Mouse (Mus musculus): ENCODE measurements at regions not wholly inside any gene's neighbourhood (a gene's known extent, or its start where the extent isn't known, plus 50 kb on each side); places are given as distances from the start of the nearest gene placed in this dataset.

GRCm38 (mm10) chr1:177589656-177590055 is 140.0 kb upstream of the 1700016C15Rik start:
- H3K4me3 ChIP-seq (ENCODE audit: insufficient read depth, low read depth, low read length), result no peak overlapping the region
- H3K27ac ChIP-seq (replicated peaks; ENCODE audit: low read depth, low read length), result no peak overlapping the region
- no peaks in the 10 kb centered on the region for H3K4me1 ChIP-seq (ENCODE audit: control insufficient read depth, insufficient read depth, insufficient read length, low read length)

GRCm38 (mm10) chr1:177591742-177592141 is 137.9 kb upstream of the 1700016C15Rik start:
- H3K27ac ChIP-seq (replicated peaks; ENCODE audit: low read depth, low read length), result no peak overlapping the region
- no peak overlapping the region for H3K4me3 ChIP-seq (ENCODE audit: insufficient read depth, low read depth, low read length)
- no peaks in the 10 kb centered on the region for H3K4me1 ChIP-seq (ENCODE audit: control insufficient read depth, insufficient read depth, insufficient read length, low read length)

DNA sequence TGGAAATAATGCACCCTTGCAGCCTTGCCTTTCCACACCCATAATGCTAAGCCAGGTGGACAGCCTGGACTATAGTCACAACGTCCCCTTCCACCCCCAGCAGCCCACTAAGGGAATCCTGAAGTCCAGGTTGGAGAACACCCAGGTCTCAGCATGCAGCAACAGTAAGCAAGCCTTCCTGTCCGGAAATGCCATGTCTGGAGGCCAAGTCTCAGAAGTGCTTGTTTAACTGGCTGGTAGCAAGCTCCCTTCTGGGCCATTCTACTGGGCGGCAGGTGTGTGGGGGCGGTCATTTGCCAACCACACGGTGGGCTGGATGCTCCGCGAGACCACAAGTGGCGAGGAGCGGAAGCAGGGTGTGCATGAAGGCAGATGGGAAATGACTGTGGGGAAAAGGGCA is 137.3 kb upstream of the 1700016C15Rik start:
- no peak overlapping the region for H3K27ac ChIP-seq (replicated peaks; ENCODE audit: low read depth, low read length)
- no peak overlapping the region for H3K4me3 ChIP-seq (ENCODE audit: insufficient read depth, low read depth, low read length)
- H3K4me1 ChIP-seq (ENCODE audit: control insufficient read depth, insufficient read depth, insufficient read length, low read length), result no peaks in the 10 kb centered on the region

GRCm38 (mm10) chr1:177594341-177594740 is 135.3 kb upstream of the 1700016C15Rik start:
- no peak overlapping the region for H3K4me3 ChIP-seq (ENCODE audit: insufficient read depth, low read depth, low read length)
- H3K4me1 ChIP-seq (ENCODE audit: control insufficient read depth, insufficient read depth, insufficient read length, low read length), result no peaks in the 10 kb centered on the region
- no peak overlapping the region for H3K27ac ChIP-seq (replicated peaks; ENCODE audit: low read depth, low read length)

DNA sequence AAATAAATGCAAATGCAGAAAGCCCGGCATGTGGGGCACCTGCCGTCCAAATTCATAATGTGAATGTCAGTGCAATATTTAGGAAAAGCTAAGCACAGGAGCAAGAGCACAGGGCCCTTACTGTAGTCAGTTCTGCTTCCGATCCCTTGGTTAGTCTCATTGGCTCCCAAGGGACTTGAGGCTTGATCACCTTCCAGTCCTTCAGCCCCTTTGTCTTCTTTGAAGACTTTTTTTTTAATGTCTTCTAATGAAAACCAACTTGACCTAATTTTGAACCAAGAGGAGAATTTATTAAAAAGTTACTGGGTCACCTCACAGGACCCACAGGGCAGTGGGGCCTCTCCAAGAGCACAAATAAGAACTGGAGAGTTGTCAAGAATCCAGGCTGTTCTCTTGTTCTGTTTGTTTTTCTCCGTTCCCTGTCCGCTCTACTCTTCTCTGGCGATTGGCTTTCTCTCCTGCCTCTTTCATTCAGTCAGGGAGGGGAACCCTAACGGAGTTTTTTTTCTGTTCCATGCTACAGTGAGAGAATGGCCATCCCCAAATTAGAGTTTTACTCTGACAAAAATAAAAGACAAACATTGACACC is 134.2 kb upstream of the 1700016C15Rik start:
- Histone ChIP-seq H3K4me3 (ENCODE audit: insufficient read depth, low read depth, low read length) (no peak overlapping the region), H3K27ac (replicated peaks; ENCODE audit: low read depth, low read length) (no peak overlapping the region), H3K4me1 (ENCODE audit: control insufficient read depth, insufficient read depth, insufficient read length, low read length) (no peaks in the 10 kb centered on the region)

DNA sequence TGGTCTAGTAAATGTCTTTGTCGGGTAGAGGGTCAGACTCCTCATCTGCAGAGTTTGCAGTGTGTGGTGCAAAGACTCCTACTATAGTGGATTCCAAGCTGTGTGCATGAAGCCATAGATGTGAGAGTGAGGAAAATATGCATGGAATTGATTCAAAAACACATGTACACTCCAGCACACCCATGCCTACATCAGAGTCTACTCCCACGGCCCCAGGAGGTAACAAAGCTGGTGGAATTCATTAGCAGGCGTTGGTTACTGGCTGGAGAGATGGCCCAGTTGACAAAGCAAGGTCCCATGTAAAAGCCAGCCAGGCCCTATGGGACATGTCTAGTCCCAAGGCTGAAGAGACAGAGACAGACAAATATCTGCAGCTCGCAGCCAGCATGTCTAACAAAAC is 132.6 kb upstream of the 1700016C15Rik start:
- no peak overlapping the region for H3K4me3 ChIP-seq (ENCODE audit: insufficient read depth, low read depth, low read length)
- no peak overlapping the region for H3K27ac ChIP-seq (replicated peaks; ENCODE audit: low read depth, low read length)
- H3K4me1 ChIP-seq (ENCODE audit: control insufficient read depth, insufficient read depth, insufficient read length, low read length), result no peaks in the 10 kb centered on the region

DNA sequence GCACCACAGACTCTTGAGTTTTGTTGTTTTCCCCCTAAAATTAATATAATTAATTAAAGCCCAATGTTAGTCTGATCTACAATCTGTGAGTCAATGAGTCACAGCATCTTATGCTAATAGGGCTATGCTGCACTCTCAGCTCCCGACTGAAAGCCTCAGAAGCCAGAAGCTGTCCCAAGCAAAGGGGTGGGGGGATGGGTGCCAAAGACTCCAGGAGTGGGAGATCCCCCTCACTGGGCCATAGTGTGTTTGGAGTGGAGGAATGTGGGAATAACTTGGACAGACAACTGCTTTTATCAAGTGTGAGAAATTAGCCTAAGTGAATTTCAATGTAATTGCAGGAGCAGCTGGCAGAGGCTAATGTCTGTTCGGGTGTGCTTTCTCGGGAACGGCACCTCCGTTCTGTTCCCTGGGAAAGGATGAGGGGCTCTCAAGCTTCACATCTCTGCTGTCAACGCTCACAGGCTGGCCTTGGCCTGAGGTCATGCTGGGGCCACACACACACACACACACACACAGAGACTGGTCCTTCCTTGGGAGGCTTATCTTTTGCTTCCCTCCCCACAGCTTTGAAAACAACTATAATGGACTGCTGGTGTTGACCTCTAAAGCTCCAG is 124.2 kb upstream of the 1700016C15Rik start:
- Histone ChIP-seq H3K4me1 (ENCODE audit: control insufficient read depth, insufficient read depth, insufficient read length, low read length) (peaks cover 18% of the 10 kb centered on the region), H3K4me3 (ENCODE audit: insufficient read depth, low read depth, low read length) (no peak overlapping the region), H3K27ac (replicated peaks; ENCODE audit: low read depth, low read length) (no peak overlapping the region)

GRCm38 (mm10) chr1:177607565-177607964 is 122.0 kb upstream of the 1700016C15Rik start:
- no peak overlapping the region for H3K4me3 ChIP-seq (ENCODE audit: insufficient read depth, low read depth, low read length)
- peak overlapping the region; percentile 40 for H3K27ac ChIP-seq (replicated peaks; ENCODE audit: low read depth, low read length)
- peaks cover 20% of the 10 kb centered on the region for H3K4me1 ChIP-seq (ENCODE audit: control insufficient read depth, insufficient read depth, insufficient read length, low read length)

GRCm38 (mm10) chr1:177608551-177609020 is 121.0 kb upstream of the 1700016C15Rik start:
- Histone ChIP-seq H3K27ac (replicated peaks; ENCODE audit: low read depth, low read length) (0 out of 2 replicates have a peak overlapping the region, but pooled peaks have one; percentile 6), H3K4me1 (ENCODE audit: control insufficient read depth, insufficient read depth, insufficient read length, low read length) (peaks cover 20% of the 10 kb centered on the region), H3K4me3 (ENCODE audit: insufficient read depth, low read depth, low read length) (no peak overlapping the region)

DNA sequence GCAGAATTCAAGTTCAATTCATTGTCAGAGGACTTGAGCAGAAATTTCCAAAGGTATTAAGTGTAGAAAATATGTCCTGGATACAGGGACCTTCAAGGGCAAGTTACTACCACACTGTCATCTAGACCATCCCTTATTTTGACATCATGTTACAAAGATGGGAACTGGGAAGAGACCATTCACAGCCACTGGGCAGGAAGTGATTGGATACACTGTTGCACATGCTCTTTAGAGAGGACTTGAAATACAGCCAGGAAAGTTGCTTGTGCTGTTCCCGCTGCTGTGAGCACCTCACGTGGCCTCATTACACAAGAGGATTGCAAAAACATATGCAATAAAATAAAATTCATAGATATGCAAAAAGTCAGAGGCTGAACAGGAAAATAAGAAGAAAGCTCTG is 120.4 kb upstream of the 1700016C15Rik start:
- Histone ChIP-seq H3K27ac (replicated peaks; ENCODE audit: low read depth, low read length) (no peak overlapping the region), H3K4me1 (ENCODE audit: control insufficient read depth, insufficient read depth, insufficient read length, low read length) (peaks cover 23% of the 10 kb centered on the region)

GRCm38 (mm10) chr1:177609683-177610082 is 119.9 kb upstream of the 1700016C15Rik start:
- H3K27ac ChIP-seq (replicated peaks; ENCODE audit: low read depth, low read length), result no peak overlapping the region
- no peak overlapping the region for H3K4me3 ChIP-seq (ENCODE audit: insufficient read depth, low read depth, low read length)
- H3K4me1 ChIP-seq (ENCODE audit: control insufficient read depth, insufficient read depth, insufficient read length, low read length), result peaks cover 24% of the 10 kb centered on the region

More for the DNA sequence above, 120.4 kb upstream of the 1700016C15Rik start:
- H3K4me3 ChIP-seq (ENCODE audit: insufficient read depth, low read depth, low read length), result no peak overlapping the region

DNA sequence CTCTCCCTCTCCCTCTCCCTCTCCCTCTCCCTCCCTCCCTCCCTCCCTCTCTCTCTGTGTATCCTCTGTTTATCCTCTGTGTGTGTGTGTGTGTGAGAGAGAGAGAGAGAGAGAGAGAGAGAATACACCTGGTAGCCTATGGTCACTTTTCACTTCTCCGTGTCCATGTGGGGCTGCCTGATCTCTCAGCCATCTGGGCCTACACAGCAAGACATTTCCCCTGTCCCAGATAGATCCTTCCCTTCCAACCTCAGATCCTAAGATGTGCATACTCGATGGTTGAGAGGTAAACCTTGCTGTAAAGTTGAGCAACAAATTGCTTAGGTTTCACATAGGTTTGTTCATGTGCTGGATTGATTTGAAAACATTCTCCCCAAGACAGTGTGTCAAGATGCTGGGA is 119.5 kb upstream of the 1700016C15Rik start:
- Histone ChIP-seq H3K27ac (replicated peaks; ENCODE audit: low read depth, low read length) (no peak overlapping the region), H3K4me1 (ENCODE audit: control insufficient read depth, insufficient read depth, insufficient read length, low read length) (peaks cover 27% of the 10 kb centered on the region), H3K4me3 (ENCODE audit: insufficient read depth, low read depth, low read length) (no peak overlapping the region)

DNA sequence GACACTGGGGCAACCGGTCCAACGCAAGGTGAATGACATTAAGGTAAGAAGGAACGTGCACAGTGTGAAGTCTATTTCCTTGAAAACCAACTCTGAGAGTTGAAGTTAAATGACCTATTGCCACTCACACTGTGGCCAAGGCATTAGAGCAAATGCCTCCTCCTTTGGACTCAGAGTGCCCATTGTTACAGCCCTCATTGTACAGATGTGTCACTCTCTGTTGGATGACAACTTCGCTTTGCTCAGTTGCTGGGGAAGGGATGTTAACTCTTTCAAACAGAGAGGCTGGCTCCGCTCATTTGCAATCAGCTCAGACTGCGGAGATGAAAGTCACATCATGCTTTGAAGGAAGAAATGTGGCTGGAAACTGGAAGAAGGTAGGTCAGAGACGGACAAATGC is 117.1 kb upstream of the 1700016C15Rik start:
- no peak overlapping the region for H3K4me3 ChIP-seq (ENCODE audit: insufficient read depth, low read depth, low read length)
- H3K27ac ChIP-seq (replicated peaks; ENCODE audit: low read depth, low read length), result no peak overlapping the region
- peaks cover 20% of the 10 kb centered on the region for H3K4me1 ChIP-seq (ENCODE audit: control insufficient read depth, insufficient read depth, insufficient read length, low read length)

GRCm38 (mm10) chr1:177615609-177616008 is 114.0 kb upstream of the 1700016C15Rik start:
- Histone ChIP-seq H3K4me1 (ENCODE audit: control insufficient read depth, insufficient read depth, insufficient read length, low read length) (peaks cover 9% of the 10 kb centered on the region; the same call in 1 of the 2 replicates), H3K4me3 (ENCODE audit: insufficient read depth, low read depth, low read length) (no peak overlapping the region)

DNA sequence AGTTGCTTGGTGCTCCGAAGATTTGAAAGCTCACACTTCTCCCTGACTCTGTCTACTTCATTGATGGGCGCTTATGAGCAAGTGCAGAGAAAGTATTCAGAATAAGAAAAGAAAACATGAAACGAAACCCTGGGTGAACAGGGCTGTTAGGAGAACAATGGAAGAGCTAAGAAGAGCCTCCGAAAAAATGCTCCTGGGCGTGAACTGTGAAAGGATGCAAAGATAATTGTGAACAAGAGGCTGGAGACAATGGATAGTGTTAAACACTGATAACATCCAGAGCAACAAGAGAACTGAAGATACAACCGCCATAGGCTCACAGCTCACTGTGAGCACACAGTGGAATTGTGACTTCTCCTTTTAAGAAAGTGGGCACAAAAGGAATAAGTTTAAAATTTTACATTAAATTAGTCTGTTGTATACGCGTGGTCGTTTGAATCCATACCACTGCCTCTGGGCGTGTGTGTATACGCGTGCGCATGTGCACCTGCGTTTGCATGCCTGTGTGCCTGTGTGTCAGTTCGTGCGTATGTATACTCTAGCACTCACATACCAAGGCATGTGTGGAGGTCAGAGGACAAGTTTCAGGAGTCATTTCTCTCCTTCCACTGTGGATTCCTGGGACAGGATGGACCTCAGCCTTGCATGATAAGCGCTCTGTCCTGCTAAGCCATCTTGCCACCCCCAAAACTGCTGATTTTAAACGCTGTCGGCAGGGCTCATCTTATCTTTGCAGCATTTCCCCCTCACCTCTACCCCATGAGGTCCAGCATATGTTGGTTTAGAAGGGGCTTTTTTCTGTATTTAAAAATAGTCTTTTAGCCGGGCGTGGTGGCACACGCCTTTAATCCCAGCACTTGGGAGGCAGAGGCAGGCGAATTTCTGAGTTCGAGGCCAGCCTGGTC is 113.0 kb upstream of the 1700016C15Rik start:
- H3K4me1 ChIP-seq (ENCODE audit: control insufficient read depth, insufficient read depth, insufficient read length, low read length), result peaks cover 9% of the 10 kb centered on the region; the same call in 1 of the 2 replicates
- no peak overlapping the region for H3K27ac ChIP-seq (replicated peaks; ENCODE audit: low read depth, low read length)
- H3K4me3 ChIP-seq (ENCODE audit: insufficient read depth, low read depth, low read length), result no peak overlapping the region

More at GRCm38 (mm10) chr1:177615609-177616008, 114.0 kb upstream of the 1700016C15Rik start:
- H3K27ac ChIP-seq (replicated peaks; ENCODE audit: low read depth, low read length), result no peak overlapping the region

Measured in brown adipose tissue, adult 24 weeks (tissue).